Mouse (Mus musculus) midbrain, embryonic 10.5 days (tissue): Measurements from ENCODE around the gene Epb42. TPM values are rescaled to one million over a fixed set of nuclear protein-coding genes. Genes with fewer than 3 reads are reported as not detected.
"Not testable (repeated sequence)": the region's sequence is repeated elsewhere in the genome, so short reads cannot be mapped to it uniquely, and the experiment has no call there.

Experiments used
- DNase-seq: peaks from one replicate; pipeline ENCODE4 v3.0.0-alpha.2; 2017; ENCODE audit warnings: low spot score
- H3K27ac ChIP-seq: fragments of 300-500 bp; sonication (generic); replicated peaks from 2 replicates; pipeline ENCODE4 v1.5.1; 2016; ENCODE audit warnings: mild to moderate bottlenecking
- H3K27me3 ChIP-seq: fragments of 300-500 bp; sonication (generic); 2 replicates; pipeline ENCODE4 v1.6.1; 2016; ENCODE audit warnings: low read depth, mild to moderate bottlenecking; ENCODE audit not compliant: poor library complexity, severe bottlenecking
- H3K36me3 ChIP-seq: fragments of 300-500 bp; sonication (generic); 2 replicates; pipeline ENCODE4 v1.6.1; 2016; ENCODE audit warnings: mild to moderate bottlenecking, moderate library complexity
- H3K4me1 ChIP-seq: fragments of 300-500 bp; sonication (generic); 2 replicates; pipeline ENCODE4 v1.6.1; 2016
- H3K4me3 ChIP-seq: fragments of 300-500 bp; sonication (generic); 2 replicates; pipeline ENCODE4 v1.5.1; 2016; ENCODE audit warnings: mild to moderate bottlenecking, moderate library complexity
- H3K9me3 ChIP-seq: fragments of 300-500 bp; sonication (generic); replicated peaks from 2 replicates; pipeline ENCODE4 v1.6.1; 2016; ENCODE audit warnings: mild to moderate bottlenecking
- WGBS: fragments of 180-500 bp; shearing (Covaris S2); methylation state at CpG from one replicate; pipeline ENCODE4 v1.1.7; 2016; 5-methylcytosine and 5-hydroxymethylcytosine counted together
- polyA plus RNA-seq: library from polyadenylated mRNA; unstranded; fragments of >200 nt; fragmentation: Nextera tagmentation; extraction: Ambion mirVana; gene quantifications from 2 replicates; pipeline ENCODE4 v1.2.1, GENCODE M21; 2016

Epb42 gene
- polyA plus RNA-seq, 1 experiment from 2014 or later, result 7.4 TPM

- H3K4me1 ChIP-seq, result peaks cover 11% of the 10 kb centered on the region
- 85% methylated on average over 7 of the region's 7 CpGs for WGBS
- no peak overlapping the region for H3K4me3 ChIP-seq
- no peaks in the 10 kb centered on the region for H3K9me3 ChIP-seq
- DNase-seq, result no peak
- no peak overlapping the region for H3K27ac ChIP-seq
- no peaks in the 10 kb centered on the region for H3K27me3 ChIP-seq
- no peaks in the 10 kb centered on the region for H3K36me3 ChIP-seq
These were observed 32.7 kb downstream of the Epb42 start for GRCm38 (mm10) chr2:121004018-121004811.

DNA sequence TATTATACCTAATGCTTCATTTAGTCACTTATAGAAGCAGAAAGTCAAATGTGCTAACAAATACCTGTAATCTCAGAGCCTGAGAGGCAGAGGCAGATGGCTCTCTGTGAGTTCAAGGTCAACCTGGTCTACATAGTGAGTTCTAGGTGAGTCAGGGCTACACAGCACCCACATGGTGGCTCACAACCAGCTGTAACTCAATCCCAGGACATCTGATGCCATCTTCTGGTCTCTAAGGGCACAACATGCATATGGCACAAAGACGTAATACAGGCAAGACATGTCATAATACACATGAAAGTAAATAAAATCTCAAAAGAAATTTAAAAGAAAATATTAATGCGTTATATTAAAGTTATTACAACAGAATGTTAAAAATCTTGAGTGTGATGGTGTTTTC is 33.3 kb downstream of the Epb42 start:
- no peaks in the 10 kb centered on the region for H3K9me3 ChIP-seq
- H3K4me1 ChIP-seq, result peaks cover 5% of the 10 kb centered on the region; the same call in 1 of the 2 replicates
- H3K27ac ChIP-seq, result no peak overlapping the region
- H3K27me3 ChIP-seq, result no peaks in the 10 kb centered on the region
- H3K4me3 ChIP-seq, result no peak overlapping the region
- WGBS, result 74% methylated on average over 2 of the region's 2 CpGs
- DNase-seq, result no peak
- H3K36me3 ChIP-seq, result no peaks in the 10 kb centered on the region

- H3K27ac ChIP-seq, result no peak overlapping the region
- H3K4me1 ChIP-seq, result no peaks in the 10 kb centered on the region
- DNase-seq, result no peak
- WGBS, result 92% methylated on average over 8 of the region's 8 CpGs
- no peaks in the 10 kb centered on the region for H3K27me3 ChIP-seq
- H3K36me3 ChIP-seq, result no peaks in the 10 kb centered on the region
- H3K4me3 ChIP-seq, result no peak overlapping the region
- no peaks in the 10 kb centered on the region for H3K9me3 ChIP-seq
These were observed 38.0 kb downstream of the Epb42 start for GRCm38 (mm10) chr2:120998863-120999262.

- not testable (repeated sequence) for H3K36me3 ChIP-seq, DNase-seq, H3K27me3 ChIP-seq, H3K27ac ChIP-seq, H3K4me1 ChIP-seq, H3K9me3 ChIP-seq, H3K4me3 ChIP-seq
- 76% methylated on average over 1 of the region's 1 CpGs for WGBS
These were observed 40.3 kb downstream of the Epb42 start for GRCm38 (mm10) chr2:120996607-120997006.

GRCm38 (mm10) chr2:120991196-120991595 is 45.7 kb downstream of the Epb42 start:
- Histone ChIP-seq H3K27ac (no peak overlapping the region), H3K9me3 (no peaks in the 10 kb centered on the region), H3K4me1 (no peaks in the 10 kb centered on the region), H3K36me3 (no peaks in the 10 kb centered on the region), H3K27me3 (no peaks in the 10 kb centered on the region), H3K4me3 (no peak overlapping the region)
- DNase-seq, result no peak
- 75% methylated on average over 4 of the region's 4 CpGs for WGBS

- H3K27me3 ChIP-seq, result no peaks in the 10 kb centered on the region
- 91% methylated on average over 1 of the region's 1 CpGs for WGBS
- no peaks in the 10 kb centered on the region for H3K9me3 ChIP-seq
- no peak overlapping the region for H3K4me3 ChIP-seq
- H3K4me1 ChIP-seq, result no peaks in the 10 kb centered on the region
- no peak overlapping the region for H3K27ac ChIP-seq
- no peaks in the 10 kb centered on the region for H3K36me3 ChIP-seq
- no peak for DNase-seq
These were observed 51.6 kb downstream of the Epb42 start for GRCm38 (mm10) chr2:120985241-120985640.

DNA sequence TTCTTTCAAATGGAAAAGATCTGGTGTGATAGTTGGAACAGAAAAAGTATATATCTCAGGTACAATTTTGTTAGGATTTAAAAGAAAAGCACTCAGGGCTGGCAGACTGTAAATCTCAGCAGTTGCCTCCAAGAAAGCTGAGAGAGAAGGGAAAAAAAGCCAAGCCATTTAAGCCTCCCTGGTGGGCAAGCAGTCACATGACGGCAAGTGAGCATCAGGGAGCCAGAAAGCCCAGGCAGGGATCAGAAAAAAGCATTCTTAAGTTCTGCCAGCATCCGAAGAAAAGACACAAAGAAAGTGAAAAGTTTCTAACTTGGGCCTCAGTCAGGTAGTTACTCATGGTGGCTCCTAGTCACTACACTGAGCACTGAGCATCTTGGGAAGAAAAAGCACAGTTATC is 53.3 kb downstream of the Epb42 start:
- Histone ChIP-seq H3K27ac (no peak overlapping the region), H3K9me3 (no peaks in the 10 kb centered on the region), H3K4me1 (no peaks in the 10 kb centered on the region), H3K4me3 (no peak overlapping the region), H3K36me3 (no peaks in the 10 kb centered on the region), H3K27me3 (no peaks in the 10 kb centered on the region)
- DNase-seq, result no peak
- WGBS, result 8% methylated on average over 2 of the region's 2 CpGs

DNA sequence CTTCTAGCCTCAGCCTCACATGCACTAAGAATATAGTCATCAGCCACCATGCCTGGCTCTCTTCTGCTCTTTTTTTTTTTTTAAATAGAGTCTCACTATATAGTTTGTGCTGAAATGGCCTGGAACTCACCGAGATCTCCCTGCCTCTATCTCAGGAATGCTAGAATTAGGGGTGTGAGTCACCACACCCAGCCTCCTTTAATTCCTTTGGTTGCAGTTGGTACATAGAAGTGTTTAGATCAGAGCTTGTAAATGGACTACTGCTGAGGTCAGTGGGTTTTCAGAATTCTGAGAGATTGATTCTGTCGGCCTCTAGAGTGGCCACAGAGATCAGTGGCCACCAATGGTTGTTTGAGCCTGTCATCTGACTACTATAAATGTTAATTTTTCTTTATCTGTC is 56.0 kb downstream of the Epb42 start:
- no peak for DNase-seq
- no peaks in the 10 kb centered on the region for H3K9me3 ChIP-seq
- 75% methylated on average over 2 of the region's 2 CpGs for WGBS

GRCm38 (mm10) chr2:120979819-120980218 is 57.1 kb downstream of the Epb42 start:
- H3K4me1 ChIP-seq, result peaks cover 15% of the 10 kb centered on the region
- 87% methylated on average over 1 of the region's 1 CpGs for WGBS
- H3K9me3 ChIP-seq, result no peaks in the 10 kb centered on the region
- H3K36me3 ChIP-seq, result no peaks in the 10 kb centered on the region
- H3K27ac ChIP-seq, result no peak overlapping the region
- no peak overlapping the region for H3K4me3 ChIP-seq
- no peak for DNase-seq
- H3K27me3 ChIP-seq, result peaks cover 10% of the 10 kb centered on the region

More for the DNA sequence above, 56.0 kb downstream of the Epb42 start:
- Histone ChIP-seq H3K27ac (no peak overlapping the region), H3K4me3 (no peak overlapping the region), H3K36me3 (no peaks in the 10 kb centered on the region), H3K27me3 (peaks cover 7% of the 10 kb centered on the region), H3K4me1 (peaks cover 15% of the 10 kb centered on the region)

DNA sequence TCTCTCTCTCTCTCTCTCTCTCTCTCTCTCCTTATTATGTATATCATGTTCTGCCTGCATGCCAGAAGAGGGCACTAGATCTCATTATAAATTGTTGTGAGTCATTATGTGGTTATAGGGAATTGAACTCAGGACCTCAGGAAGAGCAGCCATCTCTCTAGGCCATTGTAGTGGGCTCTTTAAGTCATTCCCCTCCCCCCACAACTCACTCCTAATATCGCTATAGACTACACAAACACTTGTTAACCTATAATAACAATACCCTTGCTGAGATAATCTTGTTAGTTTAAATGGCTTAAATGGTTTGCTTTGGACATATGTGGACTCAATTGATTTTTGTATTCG is 58.2 kb downstream of the Epb42 start:
- 40% methylated on average over 2 of the region's 2 CpGs for WGBS
- no peak for DNase-seq
- Histone ChIP-seq H3K27ac (no peak overlapping the region), H3K4me1 (peaks cover 15% of the 10 kb centered on the region), H3K4me3 (no peak overlapping the region), H3K27me3 (peaks cover 10% of the 10 kb centered on the region), H3K36me3 (no peaks in the 10 kb centered on the region), H3K9me3 (no peaks in the 10 kb centered on the region)

- Histone ChIP-seq H3K9me3 (no peaks in the 10 kb centered on the region), H3K4me3 (peak overlapping the region; percentile 88), H3K27ac (peak overlapping the region; percentile 92; the same call in 1 of the 2 replicates), H3K27me3 (peaks cover 11% of the 10 kb centered on the region), H3K36me3 (no peaks in the 10 kb centered on the region), H3K4me1 (peaks cover 17% of the 10 kb centered on the region)
- DNase-seq, result no peak
- 83% methylated on average over 8 of the region's 8 CpGs for WGBS
These were observed 58.8 kb downstream of the Epb42 start for GRCm38 (mm10) chr2:120977926-120978692.

- H3K4me3 ChIP-seq, result peak within 1 kb of the TSS; percentile 88
- 1% methylated on average over 70 of the region's 71 CpGs for WGBS
These were observed 59.6 kb downstream of the Epb42 start, which contains the start of gene Tmem62 for GRCm38 (mm10) chr2:120976990-120977925. Tmem62 (plus strand) TSS chr2:120977017.

More at GRCm38 (mm10) chr2:120976990-120977925, 59.6 kb downstream of the Epb42 start, which contains the start of gene Tmem62:
- peaks cover 14% of the 10 kb centered on the region for H3K27me3 ChIP-seq
- peaks cover 20% of the 10 kb centered on the region for H3K4me1 ChIP-seq
- H3K9me3 ChIP-seq, result no peaks in the 10 kb centered on the region
- DNase-seq, result peak; percentile 64
- H3K36me3 ChIP-seq, result no peaks in the 10 kb centered on the region
- peak within 1 kb of the TSS; percentile 92 for H3K27ac ChIP-seq
